Mouse (Mus musculus) embryo, embryonic 10 days (tissue): Measurements from ENCODE around the gene B4galt2.

ENCODE experiments used
- DNase-seq: peaks from one replicate; pipeline ENCODE4 v3.0.0-alpha.2; 2015; ENCODE audit warnings: low spot score

The B4galt2 gene

GRCm38 (mm10) chr4:117906196-117906595 lies 22.9 kb upstream of the B4galt2 start:
- no peak for DNase-seq

GRCm38 (mm10) chr4:117904761-117905160 lies 21.5 kb upstream of the B4galt2 start:
- no peak for DNase-seq

DNA sequence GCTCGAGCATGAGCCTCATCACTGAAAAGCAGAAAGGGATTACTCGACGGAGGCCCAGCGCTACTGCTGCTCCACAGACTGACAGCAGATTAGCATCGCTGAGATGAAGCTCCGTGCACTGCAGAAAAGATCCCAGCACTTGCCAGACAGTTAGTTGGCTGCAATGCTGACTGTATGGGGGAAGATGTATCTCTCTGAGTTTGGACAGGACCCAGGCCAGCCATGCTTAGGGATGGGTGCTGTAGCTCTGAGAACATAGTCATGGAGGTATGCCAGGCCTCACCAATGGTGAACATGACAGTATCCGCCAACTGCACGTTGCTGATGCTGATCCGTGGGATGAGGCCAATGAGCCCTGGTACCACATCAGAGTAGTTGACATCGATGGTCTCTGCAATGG lies 20.8 kb upstream of the B4galt2 start:
- DNase-seq: no peak

DNA sequence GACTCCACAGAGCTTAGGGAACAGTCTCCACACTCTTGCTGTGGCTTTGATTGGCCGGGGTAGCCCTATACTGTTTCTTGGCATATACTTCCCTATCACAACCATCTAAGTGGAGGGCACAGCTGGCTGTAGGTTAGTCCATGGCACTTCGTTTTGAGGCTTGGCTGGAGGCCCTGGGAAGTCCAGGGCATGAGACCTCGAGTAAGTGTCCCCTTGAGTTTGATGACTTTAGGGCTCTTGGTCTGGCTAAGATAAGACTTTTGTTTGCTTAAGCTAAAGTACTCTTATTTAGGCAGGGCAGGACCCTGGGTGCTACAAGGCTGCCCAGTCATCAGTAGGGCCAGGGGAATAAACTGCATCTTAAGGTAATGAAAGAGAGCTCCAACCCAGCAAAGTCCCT lies 14.8 kb upstream of the B4galt2 start:
- DNase-seq: no peak

DNA sequence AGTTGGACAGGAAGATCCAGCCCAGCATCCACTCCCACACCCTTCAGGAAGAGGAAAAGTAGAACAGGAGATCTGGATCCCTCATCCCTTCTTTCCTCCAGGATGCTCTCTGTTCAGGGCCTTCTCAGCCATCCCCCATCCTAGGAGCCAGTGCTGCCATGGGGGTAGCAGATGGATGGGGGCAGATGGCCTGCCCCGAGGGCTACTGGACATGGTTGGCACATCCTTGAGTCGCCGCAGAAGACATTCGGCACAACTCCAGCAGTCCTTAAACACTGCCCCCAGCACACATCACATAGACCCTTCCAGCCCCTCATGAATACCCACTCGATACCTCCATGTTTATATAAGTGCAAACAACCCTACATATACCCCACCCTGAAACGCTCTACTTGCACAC lies 12.7 kb upstream of the B4galt2 start:
- no peak for DNase-seq

- DNase-seq: no peak
Observed at GRCm38 (mm10) chr4:117895339-117895738, 12.1 kb upstream of the B4galt2 start.

DNA sequence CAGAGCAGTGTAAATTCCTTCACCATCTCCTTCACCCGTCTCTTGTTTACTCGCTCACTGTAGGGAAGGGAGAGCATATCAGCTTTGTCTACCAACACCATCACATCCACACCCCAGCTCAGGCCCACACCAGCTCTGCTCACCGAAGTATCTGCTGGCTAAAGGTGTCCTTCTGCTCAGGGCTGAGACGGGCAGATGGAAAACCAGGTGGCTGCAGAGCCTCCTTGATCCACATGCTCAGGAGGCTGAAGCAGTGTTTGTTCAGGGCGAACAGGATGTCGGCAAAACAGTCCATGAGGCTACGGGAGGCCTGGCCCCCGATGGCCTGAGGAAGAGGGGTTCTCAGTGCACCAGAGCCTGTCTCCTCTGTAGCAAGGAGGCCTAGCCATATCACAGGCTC lies 11.3 kb upstream of the B4galt2 start:
- no peak for DNase-seq

- DNase-seq: peak; percentile 82
Observed at GRCm38 (mm10) chr4:117893376-117893775, 10.1 kb upstream of the B4galt2 start.

DNA sequence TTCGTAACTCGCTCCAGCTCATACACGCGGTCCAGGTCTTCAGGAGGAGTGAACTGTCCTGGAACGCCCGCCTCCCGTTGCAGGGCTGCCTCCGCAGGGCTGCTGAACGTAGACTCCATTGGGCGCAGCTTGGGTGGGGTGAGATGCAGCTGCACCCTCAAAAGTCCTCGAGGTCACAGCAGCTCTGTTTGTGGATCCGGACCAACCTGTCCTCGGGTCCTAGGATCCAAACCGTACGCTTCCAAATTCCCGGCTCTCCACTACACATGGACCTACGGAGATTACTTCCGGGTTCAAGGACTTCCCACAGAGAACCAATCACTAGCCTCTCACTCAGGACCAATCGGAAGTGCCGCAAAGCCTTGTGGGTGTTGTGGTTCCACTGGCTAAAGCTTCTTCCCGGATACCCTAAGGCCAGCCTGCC lies 8.5 kb upstream of the B4galt2 start, which contains the start of gene Dph2:
Gene Dph2 (minus strand): TSS at position 295 of the 424 bp plus-strand sequence.
- peak; percentile 96 for DNase-seq

DNA sequence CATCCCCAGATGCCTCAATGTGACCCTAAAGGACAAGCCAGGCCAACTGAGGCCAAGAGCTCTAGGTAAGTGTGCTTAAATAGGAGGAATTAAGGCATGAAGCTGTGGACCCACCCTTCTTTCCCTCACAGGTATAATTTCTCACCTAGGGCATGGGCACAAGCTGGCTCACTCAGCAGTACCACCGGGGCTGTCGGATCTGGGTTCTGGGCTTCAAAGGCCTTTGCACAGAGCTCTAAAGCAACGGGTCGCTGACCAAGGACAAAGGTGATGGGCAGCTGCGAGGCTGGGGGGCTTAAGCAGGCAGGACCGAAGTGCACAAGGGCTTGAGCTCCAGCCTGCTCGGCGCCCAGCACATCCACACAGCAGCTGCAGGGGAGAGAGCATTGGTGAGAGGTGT lies 7.5 kb upstream of the B4galt2 start:
- DNase-seq: no peak

DNA sequence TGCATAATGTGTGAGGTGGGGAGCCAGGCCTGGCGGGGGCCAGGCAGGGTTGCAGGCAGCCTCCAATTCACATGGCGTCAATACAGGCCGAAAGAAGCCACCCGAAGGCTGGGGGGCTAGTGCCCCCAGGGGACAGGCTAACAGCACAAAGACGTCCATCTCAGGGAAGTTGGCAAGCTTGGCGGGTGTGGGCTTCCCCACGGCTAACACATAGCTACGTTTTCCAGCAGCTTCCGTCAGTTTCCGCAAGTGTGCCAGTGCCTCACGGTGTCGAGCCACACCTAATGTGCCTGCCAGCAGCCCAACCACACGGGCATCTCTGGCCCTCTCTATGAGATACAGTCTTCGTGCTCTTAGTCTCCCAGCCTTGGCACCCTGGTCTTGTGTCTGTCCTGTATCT lies 6.7 kb upstream of the B4galt2 start:
- DNase-seq: no peak

DNA sequence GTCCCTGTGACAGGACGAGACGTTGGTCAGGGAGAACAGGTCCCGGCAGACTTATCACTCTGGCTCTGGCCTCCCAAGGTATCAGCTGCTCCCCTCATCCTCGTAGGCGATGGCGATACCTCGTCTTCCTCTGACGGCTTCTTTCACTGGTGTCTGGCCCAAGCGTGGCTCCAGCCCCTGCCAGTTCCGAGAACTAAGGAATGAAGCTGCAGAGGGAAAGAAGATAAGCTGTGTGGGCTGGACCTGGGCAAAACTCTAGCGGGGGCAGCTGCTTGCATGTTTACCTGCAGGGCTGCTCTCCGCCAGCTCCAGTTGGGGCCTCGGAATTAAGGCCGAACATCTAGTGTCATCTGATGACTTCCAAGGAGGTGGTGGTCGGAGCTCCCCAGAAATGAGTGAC lies 6.2 kb upstream of the B4galt2 start:
- DNase-seq: no peak

DNA sequence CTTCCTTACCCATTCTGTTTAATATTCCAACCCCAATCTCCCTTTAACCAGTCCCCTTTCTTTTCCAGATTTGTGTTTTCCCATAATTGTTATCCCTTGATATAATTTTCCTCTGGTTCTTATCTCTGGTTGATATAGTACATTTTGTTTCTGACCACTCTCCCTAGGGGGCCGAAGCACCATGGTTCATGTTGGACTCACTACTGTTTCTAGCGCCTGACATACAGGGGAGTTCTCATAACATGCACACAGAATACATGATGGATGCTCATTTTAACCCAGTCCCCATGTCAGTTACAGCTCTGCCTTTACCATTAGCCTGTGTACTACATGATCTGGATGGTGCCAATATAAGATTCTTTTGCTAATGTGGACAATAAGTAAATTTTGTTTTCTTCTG lies 4.6 kb upstream of the B4galt2 start:
- no peak for DNase-seq

DNA sequence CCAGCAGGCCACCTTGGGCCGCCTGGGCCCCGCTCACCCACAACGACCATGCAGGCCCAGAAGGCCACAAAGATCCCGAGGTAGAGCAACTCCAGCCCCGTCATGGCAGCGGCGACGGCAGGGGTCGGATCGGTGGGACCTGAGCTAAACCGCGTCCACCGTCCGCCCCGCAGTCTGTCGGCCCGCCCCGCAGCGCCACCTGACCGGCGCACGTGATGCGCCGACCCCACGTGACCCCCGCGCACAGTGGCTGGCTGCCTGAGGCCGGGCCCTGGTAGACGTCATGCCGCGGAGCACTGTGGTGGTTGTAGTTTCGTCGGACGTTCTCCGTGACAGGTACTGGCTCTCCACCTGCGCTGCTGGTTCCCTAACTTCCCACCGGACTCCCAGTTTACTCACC lies 3.8 kb upstream of the B4galt2 start, which contains the start of gene Atp6v0b:
Gene Atp6v0b (minus strand): TSS at position 201 of the 400 bp plus-strand sequence.
- peak; percentile 96 for DNase-seq

- DNase-seq: no peak
Observed at GRCm38 (mm10) chr4:117886644-117887043, 3.4 kb upstream of the B4galt2 start.

DNA sequence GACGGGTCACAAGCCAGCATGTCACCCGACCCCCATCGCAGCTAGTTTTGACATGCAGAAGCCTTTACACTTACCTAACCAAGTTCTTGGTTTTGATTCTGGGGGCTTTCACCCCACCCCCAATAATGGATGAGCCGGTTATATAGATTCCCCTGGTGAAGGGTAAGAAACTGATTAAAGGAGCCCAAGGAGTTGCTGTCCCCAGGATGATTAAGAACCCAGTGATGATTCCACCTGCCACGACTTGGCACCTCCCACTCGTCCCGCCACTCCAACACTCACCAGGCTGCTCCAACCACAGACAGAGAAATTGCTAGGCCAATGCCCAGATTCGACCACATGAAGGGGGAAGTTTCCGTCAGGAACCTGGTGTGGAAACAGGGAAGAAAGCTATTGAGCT lies 2.7 kb upstream of the B4galt2 start:
- DNase-seq: no peak

DNA sequence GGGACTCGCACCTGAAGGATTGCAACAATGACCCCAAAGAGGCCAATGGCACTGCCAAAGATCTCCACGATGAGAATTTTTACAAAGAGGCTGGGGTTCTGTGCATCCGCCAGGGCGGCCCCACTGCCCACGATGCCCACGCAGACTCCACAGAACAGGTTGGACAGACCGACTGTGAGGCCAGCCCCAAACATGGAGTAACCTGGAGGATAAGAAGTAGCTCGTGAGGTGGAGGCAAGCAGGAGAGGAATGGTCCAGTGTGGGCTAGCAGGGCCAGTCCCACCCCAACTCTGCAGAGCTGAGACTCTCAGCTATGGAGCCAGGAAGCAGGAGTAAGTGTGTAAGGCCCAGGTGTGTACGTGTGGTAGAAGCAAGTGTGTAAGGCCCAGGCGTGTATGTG lies 1.8 kb upstream of the B4galt2 start:
- no peak for DNase-seq

DNA sequence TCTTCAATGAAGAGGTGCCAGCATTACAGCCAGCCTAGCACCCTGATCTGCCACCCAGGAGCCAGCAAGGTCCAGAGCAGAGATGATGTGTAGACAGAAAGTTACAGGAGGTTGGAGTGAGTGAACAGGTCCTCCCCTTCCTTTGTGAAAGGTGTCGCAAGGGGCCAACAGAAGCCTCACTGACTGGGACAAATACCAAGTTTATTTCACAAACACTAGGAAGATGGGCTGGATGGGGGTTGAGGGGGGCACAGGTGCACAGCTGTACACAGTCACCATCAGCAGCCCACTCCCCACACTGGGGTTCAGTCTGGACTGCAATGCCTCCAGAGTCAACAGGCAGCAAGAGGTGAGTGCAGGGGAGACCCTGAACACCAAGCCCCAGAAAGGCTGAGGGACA lies 859 bp upstream of the B4galt2 start:
- DNase-seq: no peak

DNA sequence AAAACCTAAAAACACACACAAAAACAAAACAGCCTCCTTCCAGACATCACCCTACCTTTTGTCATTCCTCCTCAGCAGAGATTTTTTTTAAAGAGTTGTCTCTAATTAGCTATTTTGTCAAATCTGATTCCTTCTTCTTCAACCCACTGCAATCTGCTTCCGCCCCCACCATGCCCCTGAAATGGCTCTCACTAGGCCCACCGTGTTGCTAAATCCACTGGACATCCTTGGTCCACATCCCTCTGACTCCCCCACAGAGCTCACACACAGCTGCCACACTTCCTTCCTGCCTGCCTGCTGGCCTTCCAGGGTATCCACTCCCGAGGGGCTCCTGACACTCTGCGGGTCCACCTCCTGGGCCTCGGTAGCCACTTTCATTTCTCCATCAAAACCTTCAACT lies 4.6 kb downstream of the B4galt2 start:
- DNase-seq: no peak

DNA sequence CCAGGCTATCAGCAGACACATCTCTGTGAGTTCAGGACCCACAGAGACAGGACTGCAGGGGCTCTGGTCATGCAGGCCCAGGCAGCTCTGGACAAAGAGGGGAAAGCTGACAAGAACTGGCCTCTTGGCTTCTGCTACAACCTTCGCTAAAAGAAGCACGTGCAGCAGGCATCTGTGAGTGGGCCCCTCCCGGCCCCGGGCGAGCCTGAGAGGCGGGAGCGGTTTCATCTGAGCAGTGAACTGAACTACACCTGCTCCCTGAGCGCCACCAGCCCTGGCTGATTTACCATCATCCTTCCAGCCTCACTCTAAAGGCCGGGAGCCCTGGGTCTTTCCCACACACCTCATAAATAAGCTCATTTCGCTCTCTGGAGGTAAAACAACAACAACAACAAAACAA lies 5.0 kb downstream of the B4galt2 start:
- DNase-seq: no peak

GRCm38 (mm10) chr4:117873615-117874014 lies 9.7 kb downstream of the B4galt2 start:
- DNase-seq: no peak

GRCm38 (mm10) chr4:117872471-117872886 lies 10.8 kb downstream of the B4galt2 start, which contains the start of gene Ccdc24:
TSS of gene Ccdc24 (minus strand) at chr4:117872557.
- DNase-seq: peak; percentile 74

DNA sequence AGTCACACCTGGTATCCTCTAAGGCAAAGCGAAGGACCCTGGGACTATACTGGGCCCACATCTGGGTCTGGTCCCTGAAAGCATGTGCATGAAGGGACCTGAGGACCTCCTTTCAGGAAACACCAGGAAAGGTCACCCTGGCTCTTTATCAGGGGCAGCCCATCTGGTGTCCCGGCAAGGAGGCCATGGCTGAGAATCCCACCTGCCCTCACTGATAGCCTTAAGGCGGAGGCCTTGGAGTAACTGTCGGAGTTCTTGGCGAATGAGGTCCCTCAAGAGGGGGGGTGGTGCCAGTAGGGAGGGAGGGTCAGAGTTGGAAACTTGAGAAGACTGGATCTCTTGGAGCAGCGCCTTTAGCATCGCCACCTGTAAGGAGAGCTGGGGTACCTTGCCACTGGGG lies 11.5 kb downstream of the B4galt2 start:
- DNase-seq: no peak

DNA sequence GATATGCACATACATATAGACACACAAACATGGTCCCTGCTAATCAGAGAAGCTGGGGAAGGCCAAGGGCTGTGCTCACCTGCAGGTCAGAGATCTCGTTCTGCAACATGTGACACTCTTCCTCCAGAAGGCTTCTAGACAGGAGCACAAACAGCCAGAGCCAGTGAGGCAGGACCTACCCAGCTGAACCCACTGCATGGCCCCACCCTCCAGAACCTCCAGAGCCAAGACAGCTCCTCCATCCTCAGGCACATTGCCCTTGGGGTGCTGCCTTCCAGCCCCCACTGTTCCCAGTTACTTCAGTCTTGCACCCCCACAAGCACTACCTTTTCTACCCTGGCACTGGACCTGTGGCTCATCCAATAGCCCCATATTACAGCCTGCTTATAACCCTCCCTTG lies 12.8 kb downstream of the B4galt2 start:
- DNase-seq: no peak

DNA sequence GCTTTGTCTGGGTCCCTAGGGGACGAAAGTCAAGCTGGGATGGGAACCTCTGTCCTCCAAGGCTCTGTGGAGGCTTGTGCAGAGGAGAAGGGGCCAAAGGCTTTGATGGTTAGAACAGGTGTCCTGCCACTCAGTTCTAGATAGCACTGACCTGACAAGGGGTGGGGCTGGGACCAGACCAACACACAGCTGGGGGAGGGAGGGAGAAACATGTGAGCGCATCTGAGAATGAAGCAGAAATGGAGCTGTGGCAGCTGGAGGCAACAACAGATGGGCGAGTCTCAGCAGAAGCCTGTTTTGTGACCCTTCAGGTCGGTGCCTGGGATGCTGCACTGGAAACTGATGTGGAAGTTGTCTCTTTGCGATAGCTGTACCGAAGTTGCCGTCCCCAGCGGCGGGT lies 14.0 kb downstream of the B4galt2 start:
- no peak for DNase-seq
